Mouse (Mus musculus) R1 (cell line): ENCODE measurements around the gene Gm17349.

Experiments
- DNase-seq: peaks from one replicate; pipeline ENCODE4 v3.0.0-alpha.2; 2018; ENCODE audit warnings: low read depth, low spot score

The Gm17349 gene

DNA sequence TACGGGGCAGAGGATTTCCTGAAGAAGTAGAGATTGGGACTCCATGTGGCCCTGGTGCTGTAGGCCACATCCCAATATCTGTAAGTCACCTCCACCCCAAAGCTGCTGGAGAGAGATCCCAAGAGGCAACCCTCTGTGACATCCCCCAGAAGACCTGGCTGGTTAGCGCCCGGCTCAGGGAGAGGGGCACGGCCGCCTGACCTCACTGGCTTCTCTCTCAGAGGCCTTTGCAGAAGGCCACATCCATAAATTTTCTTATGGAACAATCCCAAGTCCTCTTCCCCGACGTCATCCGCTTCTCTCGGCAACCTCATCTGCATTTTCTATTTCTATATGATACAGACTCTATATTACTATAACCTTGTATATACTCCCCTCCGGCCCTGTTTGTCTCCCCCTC lies 5.6 kb downstream of the Gm17349 start:
- DNase-seq: no peak

DNA sequence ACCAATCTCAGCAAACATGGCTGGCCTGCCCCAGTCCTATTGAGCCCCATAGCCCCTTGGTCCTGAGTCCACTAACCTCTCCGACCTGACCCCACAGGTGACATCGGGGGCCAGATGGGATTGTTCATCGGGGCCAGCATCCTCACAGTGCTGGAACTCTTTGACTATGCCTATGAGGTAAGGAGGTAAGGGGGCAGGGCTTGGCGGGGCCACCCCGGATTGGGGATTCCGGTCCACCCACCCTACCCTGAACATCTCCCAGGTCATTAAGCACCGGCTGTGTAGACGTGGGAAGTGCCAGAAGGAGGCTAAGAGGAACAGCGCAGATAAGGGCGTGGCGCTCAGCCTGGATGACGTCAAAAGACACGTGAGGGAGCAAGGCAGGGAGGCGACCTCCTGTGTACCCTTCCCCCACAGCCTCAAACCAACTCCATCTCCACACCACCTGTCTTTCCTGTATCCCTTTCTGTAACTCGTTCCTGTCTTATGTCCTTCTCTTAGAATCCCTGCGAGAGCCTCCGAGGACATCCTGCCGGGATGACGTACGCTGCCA lies 6.7 kb downstream of the Gm17349 start:
- DNase-seq: peak; percentile 82

DNA sequence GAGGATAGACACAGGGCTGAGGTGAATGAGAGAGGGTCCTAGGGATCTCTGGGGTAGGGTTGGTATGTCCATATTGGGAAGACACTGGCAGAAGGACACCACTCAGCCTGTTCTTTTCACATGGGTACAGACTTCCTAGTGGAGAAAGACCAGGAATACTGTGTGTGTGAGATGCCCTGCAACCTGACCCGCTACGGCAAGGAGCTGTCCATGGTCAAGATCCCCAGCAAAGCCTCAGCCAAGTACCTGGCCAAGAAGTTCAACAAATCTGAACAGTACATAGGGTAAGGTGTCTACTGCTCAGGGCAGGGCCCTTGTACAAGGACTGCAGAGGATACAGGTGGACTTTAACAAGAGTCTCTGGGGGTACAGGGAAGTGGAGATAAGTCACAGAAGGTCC lies 8.0 kb downstream of the Gm17349 start:
- DNase-seq: no peak

- no peak for DNase-seq
Observed at GRCm38 (mm10) chr15:99691976-99692375, 13.3 kb downstream of the Gm17349 start.

DNA sequence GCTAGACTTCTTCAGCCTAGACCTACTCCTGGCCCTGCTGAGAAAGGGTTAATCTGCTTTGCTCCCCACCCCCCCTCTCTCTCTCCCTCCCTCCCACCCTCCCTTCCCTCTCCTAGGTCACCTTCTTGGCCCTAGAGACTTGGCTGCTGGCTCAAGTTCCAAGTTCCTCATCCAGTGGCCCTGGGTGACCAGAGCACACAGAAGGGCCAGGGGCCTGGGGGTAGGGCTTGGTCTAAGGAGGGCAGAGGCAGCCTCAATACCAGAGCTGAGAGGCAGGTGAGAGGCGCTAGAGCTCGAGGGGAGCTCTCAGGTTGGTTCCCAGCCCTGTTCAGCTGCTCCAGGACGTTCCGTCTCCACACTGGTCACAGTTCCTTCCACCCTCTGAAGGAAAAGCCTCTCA lies 14.4 kb downstream of the Gm17349 start:
- no peak for DNase-seq

- DNase-seq: peak; percentile 79
Observed at GRCm38 (mm10) chr15:99688712-99689111, 16.6 kb downstream of the Gm17349 start.

DNA sequence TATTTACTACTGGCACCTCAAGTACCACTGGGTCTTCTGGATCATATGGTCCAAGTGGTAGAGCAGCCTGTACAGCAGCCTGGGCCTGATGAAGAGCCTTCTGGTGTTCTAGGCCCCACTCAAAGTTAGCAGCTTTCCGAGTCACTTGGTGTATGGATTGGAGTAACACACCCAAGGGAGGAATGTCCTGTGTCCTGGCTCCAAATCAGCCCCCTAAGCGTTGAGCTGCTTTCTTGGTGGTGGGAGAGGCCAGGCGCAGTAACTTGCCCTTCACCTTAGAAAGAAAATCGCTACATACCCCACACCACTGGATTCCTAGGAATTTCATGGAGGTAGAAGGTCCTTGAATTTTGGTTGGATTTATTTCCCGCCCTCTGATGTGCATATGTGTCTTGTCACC lies 21.1 kb downstream of the Gm17349 start:
- peak; percentile 77 for DNase-seq

DNA sequence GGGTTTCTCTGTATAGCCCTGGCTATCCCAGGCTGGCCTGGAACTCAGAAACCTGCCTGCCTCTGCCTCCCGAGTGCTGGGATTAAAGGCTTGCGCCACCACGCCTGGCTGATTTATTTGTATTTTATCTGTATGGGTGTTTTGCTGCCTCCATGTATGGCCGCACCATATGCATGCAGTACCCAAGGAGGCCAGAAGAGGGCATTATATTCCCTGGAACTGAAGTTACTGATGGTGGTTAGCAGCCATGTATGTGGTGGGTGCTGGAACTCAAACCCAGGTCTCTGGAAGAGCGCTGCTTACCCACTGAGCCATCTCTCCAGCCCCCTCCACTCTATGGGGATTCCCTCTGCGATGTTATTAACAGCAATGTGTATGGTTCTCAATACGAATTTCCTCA lies 22.4 kb downstream of the Gm17349 start:
- DNase-seq: peak; percentile 88

DNA sequence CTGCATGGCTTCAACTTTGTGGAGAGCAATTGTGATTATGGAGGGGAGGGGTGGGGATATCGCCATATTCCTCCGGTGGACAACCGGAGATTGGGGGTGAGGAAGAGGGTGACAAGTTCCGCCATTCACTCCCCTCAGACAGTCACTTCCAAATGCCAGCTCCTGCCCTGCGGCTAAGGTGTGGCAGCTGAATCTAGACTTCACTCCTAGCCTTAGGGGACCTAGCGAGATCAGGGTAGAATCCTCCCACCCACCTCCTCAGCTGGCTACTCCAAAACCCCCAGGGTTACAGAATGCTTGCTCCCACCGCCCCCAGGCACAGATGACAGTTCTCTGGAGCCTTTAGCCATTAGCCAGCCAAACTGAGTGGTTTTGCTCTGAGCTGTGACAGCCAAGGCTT lies 26.3 kb downstream of the Gm17349 start:
- DNase-seq: peak; percentile 40

DNA sequence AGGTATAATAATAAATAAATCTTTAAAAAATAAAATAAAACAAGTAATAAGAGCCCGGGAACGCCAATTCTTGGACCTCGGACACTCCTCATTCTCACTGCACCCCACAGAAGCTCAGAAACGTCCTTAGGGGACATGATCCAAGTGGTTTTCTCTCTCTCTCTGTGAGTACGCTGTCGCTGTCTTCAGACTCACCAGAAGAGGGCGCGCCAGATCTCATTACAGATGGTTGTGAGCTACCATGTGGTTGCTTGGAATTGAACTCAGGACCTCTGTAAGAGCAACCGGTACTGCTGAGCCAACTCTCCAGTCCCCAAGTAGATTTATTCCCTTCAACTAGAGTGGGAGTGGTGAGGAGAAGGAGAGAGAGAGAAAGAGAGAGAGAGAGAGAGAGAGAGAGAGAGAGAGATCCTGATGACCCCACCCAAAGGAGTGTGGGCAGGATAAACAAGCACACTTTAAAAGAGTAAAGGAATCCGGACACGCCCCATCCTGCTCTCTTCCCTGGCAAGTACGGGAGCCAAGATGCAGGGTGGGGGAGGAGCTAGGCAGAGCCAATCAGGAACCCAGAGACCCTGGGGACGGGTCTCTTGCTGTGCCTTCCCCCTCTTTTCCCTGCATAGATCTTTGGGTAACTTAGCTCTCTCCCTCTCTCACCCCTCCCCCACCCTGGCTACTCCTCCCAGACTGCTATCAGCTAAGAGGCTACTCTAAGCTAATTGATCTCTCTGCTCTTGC lies 27.1 kb downstream of the Gm17349 start:
- DNase-seq: peak; percentile 100

- DNase-seq: peak; percentile 50
Observed at GRCm38 (mm10) chr15:99677089-99677488, 28.2 kb downstream of the Gm17349 start.

DNA sequence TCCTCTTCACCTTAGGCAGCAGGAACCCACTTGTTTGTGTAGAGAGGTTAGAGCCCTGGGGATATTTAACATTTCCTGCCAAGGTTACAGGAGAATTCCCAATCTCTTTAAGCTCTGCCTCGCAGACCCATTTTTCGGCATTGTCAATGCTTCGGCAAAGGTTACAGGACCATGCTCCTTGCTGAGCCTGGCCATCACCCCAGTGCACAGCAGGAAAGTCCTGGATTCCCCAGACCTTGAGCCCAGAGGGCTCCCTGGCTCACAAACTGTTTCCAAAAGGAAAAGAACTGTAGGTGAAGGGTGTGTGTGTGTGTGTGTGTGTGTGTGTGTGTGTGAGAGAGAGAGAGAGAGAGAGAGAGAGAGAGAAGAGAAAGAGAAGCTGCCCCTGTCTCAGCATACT lies 30.4 kb downstream of the Gm17349 start:
- DNase-seq: no peak

DNA sequence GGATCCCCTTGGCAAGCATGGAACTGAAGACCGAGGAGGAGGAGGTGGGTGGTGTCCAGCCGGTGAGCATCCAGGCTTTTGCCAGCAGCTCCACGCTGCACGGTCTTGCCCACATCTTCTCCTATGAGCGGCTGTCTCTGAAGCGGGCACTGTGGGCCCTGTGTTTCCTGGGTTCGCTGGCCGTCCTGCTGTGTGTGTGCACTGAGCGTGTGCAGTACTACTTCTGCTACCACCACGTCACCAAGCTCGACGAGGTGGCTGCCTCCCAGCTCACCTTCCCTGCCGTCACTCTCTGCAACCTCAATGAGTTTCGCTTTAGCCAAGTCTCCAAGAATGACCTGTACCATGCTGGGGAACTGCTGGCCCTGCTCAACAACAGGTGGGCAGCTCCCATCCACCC lies 33.5 kb downstream of the Gm17349 start:
- no peak for DNase-seq

DNA sequence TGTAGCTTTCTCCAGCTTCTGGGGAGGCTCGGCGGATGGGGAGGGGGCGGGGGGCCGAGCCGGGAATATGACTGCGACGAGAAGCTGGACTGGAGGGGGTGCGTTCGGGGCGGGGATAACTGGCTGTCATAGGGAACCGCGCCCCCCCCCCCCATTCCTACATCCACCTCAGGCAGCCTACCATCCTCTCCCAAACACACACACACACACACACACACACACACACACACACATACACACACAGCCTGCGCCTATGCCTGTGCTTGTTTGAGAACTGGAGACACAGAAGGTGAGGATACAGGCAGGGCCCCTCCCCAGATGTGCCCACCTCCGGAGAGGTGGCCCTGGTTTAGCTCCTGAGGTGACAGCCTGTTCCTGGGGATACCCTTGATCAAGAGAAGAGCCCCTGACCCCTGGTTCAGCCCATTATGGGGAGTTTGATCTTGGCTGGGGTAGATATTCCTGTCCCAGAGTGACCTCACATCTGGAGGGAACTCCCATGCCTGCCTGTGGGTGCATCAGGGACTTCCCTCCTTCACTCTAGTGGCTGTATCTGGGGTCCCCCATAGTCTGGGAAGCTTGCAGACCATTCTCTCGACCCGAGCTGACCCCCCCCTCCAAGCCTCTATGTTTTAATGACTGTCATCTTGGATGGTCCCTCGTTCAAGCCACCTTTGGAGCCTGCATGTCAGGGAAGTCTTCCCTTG lies 34.2 kb downstream of the Gm17349 start:
- DNase-seq: peak; percentile 35

GRCm38 (mm10) chr15:99670154-99670821 lies 35.0 kb downstream of the Gm17349 start, which contains the start of gene Asic1:
Asic1 (plus strand) TSS chr15:99670368.
- peak; percentile 67 for DNase-seq

GRCm38 (mm10) chr15:99669392-99669791 lies 35.9 kb downstream of the Gm17349 start:
- no peak for DNase-seq

- peak; percentile 85 for DNase-seq
Observed at GRCm38 (mm10) chr15:99668881-99669280, 36.4 kb downstream of the Gm17349 start.

DNA sequence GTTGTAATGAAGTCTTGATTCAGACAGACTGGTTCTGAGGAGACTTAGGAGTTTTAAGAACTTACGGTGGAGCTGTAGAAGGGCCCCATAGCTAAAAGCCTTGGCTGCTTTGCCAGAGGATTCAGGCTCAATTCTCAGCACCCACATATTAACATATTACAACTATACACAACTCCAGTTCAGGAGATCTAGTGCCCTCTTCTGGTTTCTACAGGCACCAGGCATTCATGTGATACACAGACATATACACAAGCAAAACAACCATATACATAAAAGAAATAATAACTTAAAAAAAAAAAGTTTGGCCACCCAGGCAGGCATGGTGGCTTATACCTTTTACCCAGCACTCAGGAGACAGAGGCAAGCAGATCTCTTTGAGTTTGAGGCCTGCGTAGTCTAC lies 37.7 kb downstream of the Gm17349 start:
- DNase-seq: no peak

GRCm38 (mm10) chr15:99664600-99665451 lies 40.5 kb downstream of the Gm17349 start:
- peak; percentile 43 for DNase-seq

DNA sequence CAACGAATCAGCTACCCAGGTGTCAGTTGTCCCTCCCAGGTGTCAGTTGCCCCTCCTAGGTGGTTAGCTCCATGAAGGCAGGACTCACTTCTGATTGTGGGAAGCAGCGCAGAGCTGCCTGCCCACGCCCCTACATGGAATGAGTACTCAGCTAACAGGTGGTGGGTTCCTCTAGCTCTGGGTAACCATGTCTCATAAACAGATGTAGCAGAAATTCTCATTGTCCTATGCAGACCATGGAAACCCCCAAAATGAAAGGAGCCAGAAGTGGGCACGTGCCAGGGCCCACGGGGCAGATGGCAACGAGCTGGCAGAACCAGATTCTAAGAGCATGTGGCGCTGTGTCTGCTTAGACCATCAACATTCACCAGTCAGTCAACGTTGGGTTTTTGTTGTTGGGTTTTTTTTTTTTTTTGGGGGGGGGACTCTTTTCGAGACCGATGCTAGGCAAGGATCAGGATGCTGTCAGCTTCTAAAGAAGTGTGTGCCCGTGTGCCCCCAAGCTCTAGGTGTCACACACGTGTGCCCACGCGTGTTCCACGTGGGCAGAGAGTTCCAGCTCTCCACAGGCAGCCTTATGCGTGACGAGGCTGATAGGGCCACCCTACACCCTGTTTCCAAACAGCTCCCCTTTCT lies 41.2 kb downstream of the Gm17349 start:
- peak; percentile 63 for DNase-seq

DNA sequence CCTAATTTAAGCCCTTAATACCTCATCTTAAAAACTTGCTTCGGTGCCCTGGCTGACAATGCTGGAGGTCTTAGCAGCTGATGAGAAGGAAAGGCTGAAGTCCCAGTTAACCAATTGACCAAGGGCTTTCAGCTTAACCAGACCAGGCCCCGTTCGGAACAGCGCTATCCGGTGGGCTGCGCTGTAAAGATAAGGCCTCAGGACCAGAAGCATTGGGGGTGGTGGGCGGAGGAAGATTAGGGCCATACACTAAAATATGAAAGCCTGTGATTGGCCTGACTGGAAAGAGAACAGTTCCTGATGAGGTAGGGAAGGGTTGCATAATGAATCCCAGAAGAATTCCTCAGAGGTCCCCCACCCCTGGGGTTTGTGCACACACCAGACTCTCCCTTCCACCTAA lies 42.9 kb downstream of the Gm17349 start:
- peak; percentile 33 for DNase-seq
